Mouse (Mus musculus): ENCODE results near the gene Nf1. TPM values are rescaled to one million over a fixed set of nuclear protein-coding genes. Genes with fewer than 3 reads are reported as not detected.
A peak's percentile ranks its signal among the peaks of the same experiment; 100 is the strongest.

Gene Nf1
- 12.9 and 19.6 TPM in 2 replicates for polyA plus RNA-seq (2014; fragmentation: Nextera tagmentation; extraction: Ambion mirVana)

DNA sequence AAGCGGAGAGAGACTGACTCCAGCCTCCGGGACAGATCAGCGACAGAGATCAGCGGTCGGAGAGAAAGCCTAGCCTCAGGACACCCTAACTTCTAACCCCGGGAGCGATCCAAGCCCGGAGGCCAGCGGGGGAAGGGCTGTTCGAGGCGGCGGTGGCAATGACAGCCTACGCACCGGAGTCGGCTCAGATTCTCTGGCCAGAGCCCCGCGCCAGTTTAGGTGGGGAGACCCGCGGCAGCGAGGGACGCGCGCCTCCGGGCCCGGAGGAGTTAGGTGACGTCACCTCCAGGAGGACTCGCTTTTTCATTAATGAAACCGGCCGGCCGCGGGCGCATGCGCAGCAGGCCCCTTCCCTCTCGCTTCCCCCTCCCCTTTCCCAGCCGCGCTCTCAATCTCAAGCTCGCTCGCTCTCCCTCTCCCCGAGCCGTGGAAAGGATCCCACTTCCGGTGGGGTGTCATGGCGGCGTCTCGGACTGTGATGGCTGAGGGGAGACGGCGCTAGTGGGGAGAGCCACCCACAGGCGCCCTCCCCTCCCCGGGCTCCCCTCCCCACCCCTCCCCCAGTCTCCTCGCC lies at the start of gene Nf1:
Gene Nf1 (plus strand): TSS at position 460 of the 574 bp plus-strand sequence.
- 0% methylated on average over 44 of the region's 49 CpGs for WGBS
- peak within 1 kb of the TSS; percentile 98 for H3K9ac ChIP-seq (replicated peaks; ENCODE audit: low read depth, low read length)
- no peaks in the 10 kb centered on the region for H3K36me3 ChIP-seq (ENCODE audit: control insufficient read depth, insufficient read depth, low read length)
- peaks cover 9% of the 10 kb centered on the region; the same call in 1 of the 2 replicates for H3K4me1 ChIP-seq (ENCODE audit: control insufficient read depth, insufficient read depth, low read length)
- no peaks in the 10 kb centered on the region for H3K27me3 ChIP-seq (ENCODE audit: control insufficient read depth, insufficient read depth, low read length)
- H3K27ac ChIP-seq (ENCODE audit: low read depth, low read length) = peak within 1 kb of the TSS; percentile 93
- peak; percentile 96 for ATAC-seq (ENCODE audit: low read depth)
- peak within 1 kb of the TSS; percentile 76 for H3K4me2 ChIP-seq (ENCODE audit: low read depth, low read length)
- peak within 1 kb of the TSS; percentile 89 for H3K4me3 ChIP-seq (ENCODE audit: low read depth, low read length)
- H3K9me3 ChIP-seq (ENCODE audit: control insufficient read depth, low read length) = no peaks in the 10 kb centered on the region

DNA sequence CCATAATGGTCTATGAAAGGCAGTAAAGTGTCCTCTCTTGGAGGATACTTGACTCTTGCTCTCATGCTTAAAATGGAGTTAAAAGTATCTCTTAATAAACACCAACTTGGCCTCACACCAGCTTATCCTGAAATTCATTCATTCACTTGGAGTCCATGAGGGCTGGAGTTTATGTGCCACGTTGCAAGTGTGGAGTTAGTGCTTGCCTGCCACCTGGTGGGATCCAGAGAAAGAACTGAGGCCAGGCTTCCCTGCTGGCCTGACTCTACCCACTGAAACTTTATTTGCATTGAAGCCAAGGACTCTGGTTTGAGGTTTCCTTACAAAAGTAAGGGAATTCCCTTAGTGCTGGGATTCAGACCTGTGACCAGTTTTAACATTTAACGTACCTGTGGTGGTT lies 49.0 kb upstream of the Nf1 start:
- ATAC-seq (ENCODE audit: low read depth) = no peak
- Histone ChIP-seq H3K36me3 (ENCODE audit: control insufficient read depth, insufficient read depth, low read length) (no peaks in the 10 kb centered on the region), H3K27ac (ENCODE audit: low read depth, low read length) (no peak overlapping the region), H3K9ac (replicated peaks; ENCODE audit: low read depth, low read length) (no peak overlapping the region), H3K4me2 (ENCODE audit: low read depth, low read length) (no peak overlapping the region), H3K4me1 (ENCODE audit: control insufficient read depth, insufficient read depth, low read length) (peaks cover 6% of the 10 kb centered on the region; the same call in 1 of the 2 replicates), H3K9me3 (ENCODE audit: control insufficient read depth, low read length) (no peaks in the 10 kb centered on the region), H3K27me3 (ENCODE audit: control insufficient read depth, insufficient read depth, low read length) (no peaks in the 10 kb centered on the region), H3K4me3 (ENCODE audit: low read depth, low read length) (no peak overlapping the region)
- WGBS = 50% methylated on average over 2 of the region's 2 CpGs

GRCm38 (mm10) chr11:79291651-79292050 lies 47.8 kb upstream of the Nf1 start:
- H3K4me2 ChIP-seq (ENCODE audit: low read depth, low read length) = no peak overlapping the region
- H3K27me3 ChIP-seq (ENCODE audit: control insufficient read depth, insufficient read depth, low read length) = no peaks in the 10 kb centered on the region
- no peak overlapping the region for H3K4me3 ChIP-seq (ENCODE audit: low read depth, low read length)
- H3K27ac ChIP-seq (ENCODE audit: low read depth, low read length) = no peak overlapping the region
- H3K9ac ChIP-seq (replicated peaks; ENCODE audit: low read depth, low read length) = no peak overlapping the region
- H3K4me1 ChIP-seq (ENCODE audit: control insufficient read depth, insufficient read depth, low read length) = peaks cover 6% of the 10 kb centered on the region; the same call in 1 of the 2 replicates
- no peak for ATAC-seq (ENCODE audit: low read depth)
- H3K36me3 ChIP-seq (ENCODE audit: control insufficient read depth, insufficient read depth, low read length) = no peaks in the 10 kb centered on the region
- H3K9me3 ChIP-seq (ENCODE audit: control insufficient read depth, low read length) = no peaks in the 10 kb centered on the region
- WGBS = 74% methylated on average over 5 of the region's 5 CpGs

DNA sequence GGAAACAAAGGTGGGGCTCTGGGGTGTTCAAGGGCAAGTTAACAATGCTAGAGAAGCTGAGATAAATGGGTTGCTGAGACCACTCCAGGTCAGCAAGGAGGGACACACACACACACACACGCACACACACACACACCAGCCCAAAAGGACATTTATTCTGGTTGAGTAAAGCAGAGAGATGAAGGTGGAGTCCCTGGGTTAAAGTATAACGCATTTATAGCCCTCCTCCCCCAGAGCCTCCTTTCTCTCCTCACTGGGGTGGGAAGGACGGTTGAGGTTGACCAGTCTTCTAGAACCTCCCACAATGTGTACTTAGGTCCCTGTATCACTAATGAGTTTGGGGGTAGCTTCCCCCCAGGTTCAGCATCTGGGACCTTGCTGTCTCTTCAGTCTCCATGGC lies 47.4 kb upstream of the Nf1 start:
- H3K9me3 ChIP-seq (ENCODE audit: control insufficient read depth, low read length) = no peaks in the 10 kb centered on the region
- no peaks in the 10 kb centered on the region for H3K27me3 ChIP-seq (ENCODE audit: control insufficient read depth, insufficient read depth, low read length)
- no peak for ATAC-seq (ENCODE audit: low read depth)
- no peak overlapping the region for H3K9ac ChIP-seq (replicated peaks; ENCODE audit: low read depth, low read length)
- H3K4me2 ChIP-seq (ENCODE audit: low read depth, low read length) = no peak overlapping the region
- H3K36me3 ChIP-seq (ENCODE audit: control insufficient read depth, insufficient read depth, low read length) = no peaks in the 10 kb centered on the region
- 39% methylated on average over 3 of the region's 3 CpGs for WGBS
- no peak overlapping the region for H3K27ac ChIP-seq (ENCODE audit: low read depth, low read length)
- peaks cover 6% of the 10 kb centered on the region; the same call in 1 of the 2 replicates for H3K4me1 ChIP-seq (ENCODE audit: control insufficient read depth, insufficient read depth, low read length)
- H3K4me3 ChIP-seq (ENCODE audit: low read depth, low read length) = no peak overlapping the region

GRCm38 (mm10) chr11:79293025-79293424 lies 46.5 kb upstream of the Nf1 start:
- no peak overlapping the region for H3K27ac ChIP-seq (ENCODE audit: low read depth, low read length)
- H3K27me3 ChIP-seq (ENCODE audit: control insufficient read depth, insufficient read depth, low read length) = no peaks in the 10 kb centered on the region
- H3K9ac ChIP-seq (replicated peaks; ENCODE audit: low read depth, low read length) = no peak overlapping the region
- H3K9me3 ChIP-seq (ENCODE audit: control insufficient read depth, low read length) = no peaks in the 10 kb centered on the region
- no peak for ATAC-seq (ENCODE audit: low read depth)
- no peaks in the 10 kb centered on the region for H3K36me3 ChIP-seq (ENCODE audit: control insufficient read depth, insufficient read depth, low read length)
- H3K4me1 ChIP-seq (ENCODE audit: control insufficient read depth, insufficient read depth, low read length) = peaks cover 4% of the 10 kb centered on the region; the same call in 1 of the 2 replicates
- WGBS = 90% methylated on average over 3 of the region's 3 CpGs
- no peak overlapping the region for H3K4me2 ChIP-seq (ENCODE audit: low read depth, low read length)
- no peak overlapping the region for H3K4me3 ChIP-seq (ENCODE audit: low read depth, low read length)

DNA sequence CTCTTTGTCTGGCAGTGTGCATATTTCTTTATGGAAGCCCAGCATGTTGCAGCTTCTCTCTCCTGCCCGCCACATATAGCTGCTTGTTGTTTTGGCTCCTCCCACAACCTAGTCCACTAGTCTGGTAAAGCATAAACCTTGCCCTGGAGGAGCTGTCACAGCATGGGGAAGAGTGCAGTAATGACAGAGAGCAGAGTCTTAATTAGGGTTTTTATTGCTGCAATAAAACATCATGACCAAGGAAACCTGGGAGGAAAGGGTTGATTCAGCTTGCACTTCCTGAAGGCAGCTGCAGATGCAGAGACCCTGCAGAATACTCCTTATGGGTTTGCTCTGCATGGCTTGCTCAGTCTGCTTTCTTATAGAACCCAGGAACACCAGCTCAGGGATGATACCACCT lies 45.5 kb upstream of the Nf1 start:
- H3K9me3 ChIP-seq (ENCODE audit: control insufficient read depth, low read length) = no peaks in the 10 kb centered on the region
- H3K27me3 ChIP-seq (ENCODE audit: control insufficient read depth, insufficient read depth, low read length) = no peaks in the 10 kb centered on the region
- no peaks in the 10 kb centered on the region for H3K36me3 ChIP-seq (ENCODE audit: control insufficient read depth, insufficient read depth, low read length)
- H3K4me3 ChIP-seq (ENCODE audit: low read depth, low read length) = no peak overlapping the region
- 10% methylated on average over 1 of the region's 1 CpGs for WGBS
- peak; percentile 79; the same call in 1 of the 2 replicates for ATAC-seq (ENCODE audit: low read depth)
- H3K27ac ChIP-seq (ENCODE audit: low read depth, low read length) = peak overlapping the region; percentile 67
- H3K4me2 ChIP-seq (ENCODE audit: low read depth, low read length) = no peak overlapping the region
- no peak overlapping the region for H3K9ac ChIP-seq (replicated peaks; ENCODE audit: low read depth, low read length)
- no peaks in the 10 kb centered on the region for H3K4me1 ChIP-seq (ENCODE audit: control insufficient read depth, insufficient read depth, low read length)

GRCm38 (mm10) chr11:79296167-79296566 lies 43.3 kb upstream of the Nf1 start:
- H3K4me2 ChIP-seq (ENCODE audit: low read depth, low read length) = no peak overlapping the region
- no peak for ATAC-seq (ENCODE audit: low read depth)

GRCm38 (mm10) chr11:79296856-79297491 lies 42.5 kb upstream of the Nf1 start, which contains the start of gene Gm9964:
Gene Gm9964, minus strand, starts transcription at chr11:79296906.
- Histone ChIP-seq H3K27me3 (ENCODE audit: control insufficient read depth, insufficient read depth, low read length) (no peaks in the 10 kb centered on the region), H3K4me1 (ENCODE audit: control insufficient read depth, insufficient read depth, low read length) (no peaks in the 10 kb centered on the region), H3K36me3 (ENCODE audit: control insufficient read depth, insufficient read depth, low read length) (no peaks in the 10 kb centered on the region), H3K4me3 (ENCODE audit: low read depth, low read length) (no peak within 1 kb of the TSS), H3K27ac (ENCODE audit: low read depth, low read length) (no peak within 1 kb of the TSS), H3K9me3 (ENCODE audit: control insufficient read depth, low read length) (no peaks in the 10 kb centered on the region), H3K9ac (replicated peaks; ENCODE audit: low read depth, low read length) (no peak within 1 kb of the TSS), H3K4me2 (ENCODE audit: low read depth, low read length) (no peak within 1 kb of the TSS)
- 81% methylated on average over 5 of the region's 5 CpGs for WGBS
- no peak for ATAC-seq (ENCODE audit: low read depth)

More at GRCm38 (mm10) chr11:79296167-79296566, 43.3 kb upstream of the Nf1 start:
- no peaks in the 10 kb centered on the region for H3K9me3 ChIP-seq (ENCODE audit: control insufficient read depth, low read length)
- no peaks in the 10 kb centered on the region for H3K27me3 ChIP-seq (ENCODE audit: control insufficient read depth, insufficient read depth, low read length)
- no peak overlapping the region for H3K9ac ChIP-seq (replicated peaks; ENCODE audit: low read depth, low read length)
- no peak overlapping the region for H3K4me3 ChIP-seq (ENCODE audit: low read depth, low read length)
- no peaks in the 10 kb centered on the region for H3K36me3 ChIP-seq (ENCODE audit: control insufficient read depth, insufficient read depth, low read length)
- H3K4me1 ChIP-seq (ENCODE audit: control insufficient read depth, insufficient read depth, low read length) = no peaks in the 10 kb centered on the region
- 57% methylated on average over 1 of the region's 1 CpGs for WGBS
- no peak overlapping the region for H3K27ac ChIP-seq (ENCODE audit: low read depth, low read length)

DNA sequence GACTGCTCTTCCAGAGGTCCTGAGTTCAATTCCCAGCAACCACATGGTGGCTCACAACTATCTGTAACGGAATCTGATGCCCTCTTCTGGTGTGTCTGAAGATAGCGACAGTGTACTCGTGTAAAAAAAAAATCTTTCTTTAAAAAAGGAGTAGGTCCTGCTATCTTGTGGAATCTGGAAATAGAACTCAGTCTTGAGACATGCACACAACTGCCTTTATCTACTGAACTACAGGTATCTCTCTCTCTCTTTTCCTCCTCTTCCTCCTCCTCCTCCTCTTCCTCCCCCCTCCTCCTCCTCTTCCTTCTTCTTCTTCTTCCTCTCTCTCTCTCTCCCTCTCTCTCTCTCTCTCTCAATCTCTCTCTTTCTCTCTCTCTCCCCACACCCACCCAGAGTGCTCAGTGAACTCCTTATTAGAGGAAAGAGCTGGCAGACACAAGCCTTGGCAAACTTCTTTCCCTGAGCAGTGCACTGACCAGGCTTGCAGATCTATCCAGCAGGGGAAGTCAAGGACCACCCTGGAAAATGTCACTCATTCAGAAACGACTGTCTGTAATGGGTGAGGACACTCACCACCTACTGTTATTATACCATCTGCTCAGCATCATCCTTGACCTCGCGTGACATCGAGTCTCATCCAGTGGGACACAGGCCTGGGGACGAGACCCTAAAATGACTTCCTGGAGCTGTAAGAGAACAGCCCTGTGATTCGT lies 39.6 kb upstream of the Nf1 start:
- Histone ChIP-seq H3K4me3 (ENCODE audit: low read depth, low read length) (no peak overlapping the region), H3K4me2 (ENCODE audit: low read depth, low read length) (no peak overlapping the region), H3K4me1 (ENCODE audit: control insufficient read depth, insufficient read depth, low read length) (no peaks in the 10 kb centered on the region), H3K9ac (replicated peaks; ENCODE audit: low read depth, low read length) (no peak overlapping the region), H3K9me3 (ENCODE audit: control insufficient read depth, low read length) (no peaks in the 10 kb centered on the region), H3K27ac (ENCODE audit: low read depth, low read length) (no peak overlapping the region), H3K27me3 (ENCODE audit: control insufficient read depth, insufficient read depth, low read length) (no peaks in the 10 kb centered on the region), H3K36me3 (ENCODE audit: control insufficient read depth, insufficient read depth, low read length) (no peaks in the 10 kb centered on the region)
- ATAC-seq (ENCODE audit: low read depth) = no peak
- WGBS = 82% methylated on average over 9 of the region's 9 CpGs
